Mouse (Mus musculus): ENCODE results near the gene St6gal1. TPM values are rescaled to one million over a fixed set of nuclear protein-coding genes. Genes with fewer than 3 reads are reported as not detected.

St6gal1 gene
- polyA plus RNA-seq, 1 experiment = 11.5 TPM

DNA sequence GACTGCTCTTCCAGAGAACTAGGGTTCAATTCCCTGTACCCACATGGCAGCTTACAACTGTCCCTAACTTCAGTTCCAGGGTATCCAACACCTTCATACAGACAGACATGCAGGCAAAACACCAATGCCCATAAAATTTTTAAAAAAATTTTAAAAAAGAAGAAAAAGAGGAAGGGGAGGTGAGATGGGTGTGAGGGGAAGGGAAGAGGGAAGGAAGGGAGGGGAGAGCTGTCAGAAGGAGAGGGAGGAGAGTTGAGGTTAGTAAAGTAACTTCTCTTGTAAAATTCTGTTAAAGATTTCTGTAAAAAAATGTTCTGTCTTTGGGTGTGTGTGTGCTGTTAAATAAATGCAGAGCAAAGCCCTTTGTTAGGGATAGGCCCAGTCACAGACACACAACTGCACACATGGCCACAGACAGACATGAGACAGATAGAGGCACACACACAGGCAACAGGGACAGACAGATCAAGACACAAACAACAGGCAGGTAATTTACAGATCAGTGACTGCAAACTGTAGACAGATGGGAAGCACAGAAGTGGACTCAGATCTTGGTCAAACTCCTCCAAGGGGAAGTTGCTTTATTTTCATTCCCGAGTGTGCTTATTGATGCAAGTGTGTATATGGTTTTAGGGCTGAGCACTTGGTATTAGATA, 42.5 kb upstream of the St6gal1 start:
- TF ChIP-seq POLR2A (IDR thresholded peaks at IDR 0.05; ENCODE audit: borderline replicate concordance, insufficient read depth, low read length) = no peak
- no peak for TF ChIP-seq CTCF (IDR thresholded peaks at IDR 0.05; ENCODE audit: borderline replicate concordance, insufficient read depth, low read depth, low read length)
- Histone ChIP-seq H3K27me3 (ENCODE audit: control insufficient read depth, insufficient read depth, low read length) (no peaks in the 10 kb centered on the region), H3K4me1 (ENCODE audit: control insufficient read depth, insufficient read depth, low read length) (no peaks in the 10 kb centered on the region), H3K27ac (ENCODE audit: insufficient read depth, low read length) (no peak overlapping the region), H3K4me3 (replicated peaks; ENCODE audit: insufficient read depth, low read depth, low read length) (no peak overlapping the region)
- DNase-seq = no peak
- 63% methylated on average over 1 of the region's 1 CpGs for WGBS

DNA sequence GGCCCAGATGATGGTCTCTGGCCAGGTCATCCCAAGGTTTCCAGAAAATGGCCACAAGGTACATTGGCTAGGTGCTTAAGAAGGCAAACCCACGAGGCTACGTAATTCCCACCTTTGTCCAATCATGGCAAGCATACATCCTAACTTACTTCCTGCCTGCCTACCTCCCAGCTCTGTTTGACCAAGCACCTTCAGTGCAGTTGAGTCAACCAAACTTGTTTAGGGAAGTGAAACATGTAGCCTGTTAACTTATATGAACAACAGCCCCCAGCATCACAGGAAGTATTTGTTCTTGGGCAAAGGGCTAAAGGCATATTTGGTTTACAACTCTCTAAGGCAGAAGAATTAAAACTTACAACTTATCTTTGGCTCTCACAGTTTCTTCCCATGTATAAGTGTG, 38.7 kb upstream of the St6gal1 start:
- Histone ChIP-seq H3K27me3 (ENCODE audit: control insufficient read depth, insufficient read depth, low read length) (no peaks in the 10 kb centered on the region), H3K4me3 (replicated peaks; ENCODE audit: insufficient read depth, low read depth, low read length) (no peak overlapping the region), H3K27ac (ENCODE audit: insufficient read depth, low read length) (no peak overlapping the region), H3K4me1 (ENCODE audit: control insufficient read depth, insufficient read depth, low read length) (no peaks in the 10 kb centered on the region)
- no peak for DNase-seq
- WGBS = 91% methylated on average over 2 of the region's 2 CpGs
- TF ChIP-seq CTCF (IDR thresholded peaks at IDR 0.05; ENCODE audit: borderline replicate concordance, insufficient read depth, low read depth, low read length) (no peak), POLR2A (IDR thresholded peaks at IDR 0.05; ENCODE audit: borderline replicate concordance, insufficient read depth, low read length) (no peak)

DNA sequence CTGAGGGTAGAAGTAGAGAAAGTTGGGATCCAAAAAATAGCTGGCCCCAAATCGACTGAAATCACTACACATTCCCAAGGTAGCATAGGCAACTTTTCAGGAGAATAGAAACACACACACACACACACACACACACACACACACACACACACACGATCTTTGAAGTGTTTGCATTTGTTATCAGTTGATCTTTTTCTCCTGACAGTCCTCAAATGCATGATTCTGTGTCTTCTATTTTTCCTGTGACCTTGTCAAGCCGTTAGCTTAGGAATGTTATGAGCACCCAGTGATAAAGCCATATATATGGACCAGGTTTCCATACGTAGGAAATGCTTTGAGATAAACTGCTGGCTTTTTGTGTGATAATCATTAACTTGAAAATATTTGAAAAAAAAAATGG, 38.1 kb upstream of the St6gal1 start:
- Histone ChIP-seq H3K27me3 (ENCODE audit: control insufficient read depth, insufficient read depth, low read length) (no peaks in the 10 kb centered on the region), H3K27ac (ENCODE audit: insufficient read depth, low read length) (no peak overlapping the region), H3K4me1 (ENCODE audit: control insufficient read depth, insufficient read depth, low read length) (no peaks in the 10 kb centered on the region), H3K4me3 (replicated peaks; ENCODE audit: insufficient read depth, low read depth, low read length) (no peak overlapping the region)
- TF ChIP-seq POLR2A (IDR thresholded peaks at IDR 0.05; ENCODE audit: borderline replicate concordance, insufficient read depth, low read length) = no peak
- no peak for TF ChIP-seq CTCF (IDR thresholded peaks at IDR 0.05; ENCODE audit: borderline replicate concordance, insufficient read depth, low read depth, low read length)
- DNase-seq = no peak
- WGBS = 81% methylated on average over 4 of the region's 4 CpGs

DNA sequence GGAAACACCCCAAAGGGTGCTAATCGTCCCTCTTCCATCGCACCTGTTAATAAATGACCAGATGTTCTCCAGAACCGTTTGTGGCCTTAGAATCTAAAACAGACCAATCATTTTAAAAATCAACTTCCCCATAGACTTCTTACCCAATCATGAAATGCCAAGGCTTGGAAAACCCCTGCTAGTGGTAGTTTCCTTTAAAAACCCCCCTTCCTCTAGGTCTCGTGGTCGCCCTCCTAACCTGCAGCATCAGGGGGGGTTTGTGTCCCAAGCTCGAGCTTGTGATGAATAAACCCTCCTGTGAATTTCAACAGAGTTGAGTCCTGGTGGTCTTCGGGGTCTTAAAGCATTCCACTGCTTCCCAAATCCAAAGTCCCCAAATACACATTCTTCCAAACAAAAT, 36.6 kb upstream of the St6gal1 start:
- WGBS = 79% methylated on average over 7 of the region's 7 CpGs
- no peak overlapping the region for H3K27ac ChIP-seq (ENCODE audit: insufficient read depth, low read length)
- H3K4me1 ChIP-seq (ENCODE audit: control insufficient read depth, insufficient read depth, low read length) = no peaks in the 10 kb centered on the region
- H3K4me3 ChIP-seq (replicated peaks; ENCODE audit: insufficient read depth, low read depth, low read length) = no peak overlapping the region
- H3K27me3 ChIP-seq (ENCODE audit: control insufficient read depth, insufficient read depth, low read length) = no peaks in the 10 kb centered on the region
- DNase-seq = no peak
- TF ChIP-seq POLR2A (IDR thresholded peaks at IDR 0.05; ENCODE audit: borderline replicate concordance, insufficient read depth, low read length) = no peak
- no peak for TF ChIP-seq CTCF (IDR thresholded peaks at IDR 0.05; ENCODE audit: borderline replicate concordance, insufficient read depth, low read depth, low read length)

DNA sequence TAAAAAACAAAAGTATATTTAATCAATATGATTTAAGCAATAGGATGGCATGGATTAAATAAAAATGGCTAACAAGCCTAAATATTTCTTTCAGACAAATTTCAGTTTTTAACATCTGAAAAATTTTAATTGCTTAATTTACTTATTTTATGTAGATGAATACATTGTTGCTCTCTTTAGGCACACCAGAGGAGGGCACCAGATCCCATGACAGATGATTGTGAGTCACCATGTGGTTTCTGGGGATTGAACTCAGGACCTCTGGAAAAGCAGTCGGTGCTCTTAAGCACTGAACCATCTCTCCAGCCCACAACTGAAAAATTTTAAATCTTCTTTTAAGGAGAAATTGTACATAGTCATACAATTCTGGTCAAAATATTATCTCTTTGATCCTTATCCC, 34.9 kb upstream of the St6gal1 start:
- no peaks in the 10 kb centered on the region for H3K4me1 ChIP-seq (ENCODE audit: control insufficient read depth, insufficient read depth, low read length)
- 68% methylated on average over 1 of the region's 1 CpGs for WGBS
- H3K27ac ChIP-seq (ENCODE audit: insufficient read depth, low read length) = no peak overlapping the region
- no peak for TF ChIP-seq POLR2A (IDR thresholded peaks at IDR 0.05; ENCODE audit: borderline replicate concordance, insufficient read depth, low read length)
- no peak for TF ChIP-seq CTCF (IDR thresholded peaks at IDR 0.05; ENCODE audit: borderline replicate concordance, insufficient read depth, low read depth, low read length)
- no peaks in the 10 kb centered on the region for H3K27me3 ChIP-seq (ENCODE audit: control insufficient read depth, insufficient read depth, low read length)
- DNase-seq = no peak
- H3K4me3 ChIP-seq (replicated peaks; ENCODE audit: insufficient read depth, low read depth, low read length) = no peak overlapping the region

DNA sequence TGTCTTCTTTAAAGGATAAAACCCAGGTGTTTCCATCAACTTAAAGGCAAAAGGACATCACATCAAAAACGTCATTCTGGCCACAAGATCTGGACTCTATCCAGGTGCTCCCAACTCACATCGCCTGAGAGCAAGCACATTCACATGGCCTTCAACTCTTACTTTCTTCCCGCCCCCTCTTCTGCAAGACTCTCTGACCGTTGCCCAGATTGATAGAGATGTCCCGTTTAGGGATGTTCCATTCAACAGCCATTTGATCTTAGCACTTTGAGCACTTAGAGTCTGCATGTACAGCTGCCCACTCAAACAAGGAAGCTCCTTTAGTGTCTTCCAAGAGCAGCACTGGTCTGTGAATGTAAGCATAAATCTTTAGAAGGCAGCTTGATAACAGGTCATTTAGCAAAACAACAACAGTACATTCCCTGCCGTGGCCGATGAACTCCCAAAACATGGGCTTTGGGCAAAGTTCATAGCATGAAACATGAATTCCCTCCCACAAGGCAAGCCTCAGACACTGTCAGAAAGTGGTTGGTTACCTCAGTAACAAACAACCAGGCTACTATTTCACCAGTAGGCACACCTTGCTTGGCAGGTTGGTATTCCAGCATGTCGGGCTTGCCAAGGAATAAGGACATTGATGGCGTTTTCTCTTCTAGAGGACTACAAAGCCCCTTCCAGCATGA, 32.8 kb upstream of the St6gal1 start:
- Histone ChIP-seq H3K4me3 (replicated peaks; ENCODE audit: insufficient read depth, low read depth, low read length) (no peak overlapping the region), H3K27me3 (ENCODE audit: control insufficient read depth, insufficient read depth, low read length) (no peaks in the 10 kb centered on the region), H3K27ac (ENCODE audit: insufficient read depth, low read length) (no peak overlapping the region), H3K4me1 (ENCODE audit: control insufficient read depth, insufficient read depth, low read length) (no peaks in the 10 kb centered on the region)
- DNase-seq = no peak
- TF ChIP-seq CTCF (IDR thresholded peaks at IDR 0.05; ENCODE audit: borderline replicate concordance, insufficient read depth, low read depth, low read length) (no peak), POLR2A (IDR thresholded peaks at IDR 0.05; ENCODE audit: borderline replicate concordance, insufficient read depth, low read length) (no peak)
- WGBS = 71% methylated on average over 9 of the region's 9 CpGs

DNA sequence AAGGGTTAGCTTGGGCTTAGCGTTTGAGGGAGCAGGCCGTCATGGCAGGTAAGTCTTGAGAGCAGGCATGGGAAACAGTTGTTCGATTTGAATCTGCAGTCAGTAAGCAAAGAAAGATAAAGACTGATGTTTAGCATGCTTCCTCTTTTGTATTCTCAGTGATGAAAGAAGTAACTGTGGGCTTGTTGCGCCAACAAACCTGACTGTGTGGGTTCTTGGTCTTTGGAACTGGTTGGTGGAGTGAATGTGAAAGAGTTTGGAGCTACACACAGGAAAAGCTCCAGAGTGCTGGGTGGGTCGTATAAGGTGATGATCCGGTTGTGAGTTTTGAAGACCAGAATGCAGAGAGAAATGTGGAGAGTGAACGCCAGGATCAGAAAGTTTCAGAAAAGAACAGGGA, 28.9 kb upstream of the St6gal1 start:
- H3K27me3 ChIP-seq (ENCODE audit: control insufficient read depth, insufficient read depth, low read length) = no peaks in the 10 kb centered on the region
- TF ChIP-seq POLR2A (IDR thresholded peaks at IDR 0.05; ENCODE audit: borderline replicate concordance, insufficient read depth, low read length) = no peak
- no peak for TF ChIP-seq CTCF (IDR thresholded peaks at IDR 0.05; ENCODE audit: borderline replicate concordance, insufficient read depth, low read depth, low read length)
- H3K27ac ChIP-seq (ENCODE audit: insufficient read depth, low read length) = no peak overlapping the region
- 88% methylated on average over 7 of the region's 7 CpGs for WGBS
- DNase-seq = no peak
- no peak overlapping the region for H3K4me3 ChIP-seq (replicated peaks; ENCODE audit: insufficient read depth, low read depth, low read length)
- H3K4me1 ChIP-seq (ENCODE audit: control insufficient read depth, insufficient read depth, low read length) = no peaks in the 10 kb centered on the region

DNA sequence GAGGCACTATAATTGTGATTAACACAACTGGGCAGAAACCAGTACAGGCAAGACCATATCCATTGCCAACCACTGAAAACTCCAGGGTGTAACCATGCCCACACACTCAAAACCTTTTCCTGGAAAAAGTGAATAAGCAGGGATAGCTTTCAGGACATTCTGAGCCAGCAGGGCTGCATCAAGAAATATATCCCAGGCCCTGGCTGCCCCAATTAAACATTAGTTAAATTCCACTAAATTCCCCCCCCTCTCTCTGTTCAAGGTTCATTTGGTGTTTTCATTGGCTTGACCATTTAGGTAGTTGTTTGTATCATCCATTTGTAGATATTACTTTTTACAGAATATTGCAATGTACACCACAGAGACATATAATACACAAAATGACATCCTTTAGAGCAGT, 28.2 kb upstream of the St6gal1 start:
- DNase-seq = no peak
- no peak for TF ChIP-seq CTCF (IDR thresholded peaks at IDR 0.05; ENCODE audit: borderline replicate concordance, insufficient read depth, low read depth, low read length)
- no peak for TF ChIP-seq POLR2A (IDR thresholded peaks at IDR 0.05; ENCODE audit: borderline replicate concordance, insufficient read depth, low read length)
- Histone ChIP-seq H3K4me3 (replicated peaks; ENCODE audit: insufficient read depth, low read depth, low read length) (no peak overlapping the region), H3K27ac (ENCODE audit: insufficient read depth, low read length) (no peak overlapping the region), H3K4me1 (ENCODE audit: control insufficient read depth, insufficient read depth, low read length) (no peaks in the 10 kb centered on the region), H3K27me3 (ENCODE audit: control insufficient read depth, insufficient read depth, low read length) (no peaks in the 10 kb centered on the region)
